Mouse (Mus musculus): ENCODE results near the gene Cipc. TPM values are rescaled to one million over a fixed set of nuclear protein-coding genes. Genes with fewer than 3 reads are reported as not detected.
A peak's percentile ranks its signal among the peaks of the same experiment; 100 is the strongest.

Gene Cipc
- 45.1 and 46.1 TPM in 2 replicates for polyA plus RNA-seq (2015; fragmentation: Nextera tagmentation; extraction: Ambion mirVana)

DNA sequence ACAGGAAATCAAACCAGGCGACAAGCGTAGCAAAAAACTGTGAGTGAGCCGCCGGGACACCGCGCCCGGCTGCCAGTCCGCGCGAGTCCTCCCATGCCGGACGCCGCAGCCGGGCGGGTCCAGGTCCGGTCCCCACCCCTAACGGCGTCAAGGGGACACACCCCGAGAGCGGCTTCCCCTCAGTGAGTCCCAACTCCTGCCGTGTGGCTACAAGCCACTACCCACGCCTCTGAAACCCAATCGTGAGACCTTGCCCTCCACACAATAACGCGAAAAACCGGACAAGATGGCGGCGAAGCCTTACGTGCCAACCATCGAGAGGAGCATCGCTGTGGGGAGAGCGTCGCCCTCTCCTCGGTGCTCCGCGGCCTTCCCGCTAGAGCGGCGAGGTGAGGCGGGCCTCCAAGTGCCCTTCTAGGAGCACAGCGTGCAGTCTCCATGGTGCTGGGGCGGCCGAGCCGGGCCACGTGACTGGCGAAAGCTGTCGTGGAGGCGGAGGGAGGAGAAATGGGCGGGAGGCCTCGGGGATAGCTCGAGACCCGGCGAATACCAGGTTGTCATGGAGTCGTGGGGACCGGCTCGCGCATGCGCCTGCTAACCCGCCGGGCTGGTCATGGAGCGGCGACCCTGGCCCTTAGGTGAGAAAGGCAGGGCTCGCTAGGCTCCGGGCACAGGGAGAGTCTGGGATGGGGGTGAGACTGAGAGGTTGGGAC lies at the start of gene Cipc:
Gene Cipc, plus strand, starts transcription at position 182 of the 713 bp plus-strand sequence.
- no peaks in the 10 kb centered on the region for H3K27me3 ChIP-seq
- peak within 1 kb of the TSS; percentile 99 for H3K27ac ChIP-seq (replicated peaks)
- H3K9me3 ChIP-seq = no peaks in the 10 kb centered on the region
- H3K9ac ChIP-seq = peak within 1 kb of the TSS; percentile 92
- H3K4me2 ChIP-seq = peak within 1 kb of the TSS; percentile 96
- no peaks in the 10 kb centered on the region for H3K36me3 ChIP-seq
- peak; percentile 98 for ATAC-seq (ENCODE audit: low FRiP score, low read depth)
- under 1% methylated on average over 64 of the region's 64 CpGs for WGBS
- peak within 1 kb of the TSS; percentile 63 for H3K4me3 ChIP-seq
- H3K4me1 ChIP-seq (replicated peaks) = peaks cover 61% of the 10 kb centered on the region

DNA sequence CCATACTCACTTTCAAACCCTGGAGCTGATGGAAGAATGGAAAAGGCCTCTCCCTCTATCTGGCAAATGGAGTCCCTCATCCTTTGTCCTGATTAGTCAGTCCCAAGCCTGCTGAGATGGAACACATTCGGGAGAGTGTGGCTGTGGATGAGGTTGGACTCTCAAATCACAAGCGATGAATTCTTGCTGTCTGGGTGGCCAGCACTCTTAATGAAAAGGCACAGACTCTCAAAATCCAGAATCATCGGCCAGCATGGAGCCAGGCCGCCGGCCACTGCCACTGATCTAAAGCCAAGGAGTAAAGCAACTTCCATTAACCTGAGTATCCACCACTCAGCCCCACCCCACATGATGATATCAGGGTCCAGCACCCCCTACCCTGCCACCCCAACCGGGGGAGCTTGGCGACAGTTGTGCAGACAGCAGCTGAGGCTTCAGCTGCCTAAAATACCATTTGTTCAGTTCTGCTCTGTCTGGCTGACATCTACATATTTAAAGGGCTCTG lies 49.0 kb upstream of the Cipc start:
- H3K4me3 ChIP-seq = no peak overlapping the region
- peak overlapping the region; percentile 18; the same call in 1 of the 2 replicates for H3K9ac ChIP-seq
- peaks cover 66% of the 10 kb centered on the region for H3K4me1 ChIP-seq (replicated peaks)
- peak overlapping the region; percentile 70; the same call in 1 of the 2 replicates for H3K4me2 ChIP-seq
- H3K36me3 ChIP-seq = no peaks in the 10 kb centered on the region
- H3K9me3 ChIP-seq = no peaks in the 10 kb centered on the region
- H3K27me3 ChIP-seq = no peaks in the 10 kb centered on the region
- ATAC-seq (ENCODE audit: low FRiP score, low read depth) = no peak
- WGBS = 25% methylated on average over 7 of the region's 7 CpGs
- peak overlapping the region; percentile 98 for H3K27ac ChIP-seq (replicated peaks)

DNA sequence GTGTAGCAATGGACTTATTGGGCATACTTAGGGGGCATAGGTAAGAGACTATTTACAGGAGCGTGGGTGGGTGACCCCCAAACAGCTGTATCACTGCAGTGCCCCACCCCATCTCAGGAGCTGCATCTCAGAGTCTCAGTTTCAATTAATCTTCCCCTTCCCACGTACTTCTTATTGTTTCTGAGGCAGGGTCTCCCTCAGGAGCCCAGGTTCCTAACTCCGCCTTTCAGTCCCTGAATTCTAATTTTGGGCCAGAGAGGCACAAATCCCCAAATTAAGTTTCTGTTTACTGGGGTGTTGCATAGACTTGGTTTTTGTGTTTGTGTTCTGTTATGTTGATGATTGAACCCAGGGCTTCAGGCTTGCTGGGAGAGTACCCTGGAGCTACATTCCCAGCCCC lies 48.4 kb upstream of the Cipc start:
- no peaks in the 10 kb centered on the region for H3K9me3 ChIP-seq
- H3K36me3 ChIP-seq = no peaks in the 10 kb centered on the region
- no peaks in the 10 kb centered on the region for H3K27me3 ChIP-seq
- peak overlapping the region; percentile 18; the same call in 1 of the 2 replicates for H3K9ac ChIP-seq
- 56% methylated on average over 3 of the region's 3 CpGs for WGBS
- peaks cover 61% of the 10 kb centered on the region for H3K4me1 ChIP-seq (replicated peaks)
- no peak for ATAC-seq (ENCODE audit: low FRiP score, low read depth)
- H3K4me3 ChIP-seq = no peak overlapping the region
- 0 out of 2 replicates have a peak overlapping the region, but pooled peaks have one; percentile 70 for H3K4me2 ChIP-seq
- peak overlapping the region; percentile 98 for H3K27ac ChIP-seq (replicated peaks)

DNA sequence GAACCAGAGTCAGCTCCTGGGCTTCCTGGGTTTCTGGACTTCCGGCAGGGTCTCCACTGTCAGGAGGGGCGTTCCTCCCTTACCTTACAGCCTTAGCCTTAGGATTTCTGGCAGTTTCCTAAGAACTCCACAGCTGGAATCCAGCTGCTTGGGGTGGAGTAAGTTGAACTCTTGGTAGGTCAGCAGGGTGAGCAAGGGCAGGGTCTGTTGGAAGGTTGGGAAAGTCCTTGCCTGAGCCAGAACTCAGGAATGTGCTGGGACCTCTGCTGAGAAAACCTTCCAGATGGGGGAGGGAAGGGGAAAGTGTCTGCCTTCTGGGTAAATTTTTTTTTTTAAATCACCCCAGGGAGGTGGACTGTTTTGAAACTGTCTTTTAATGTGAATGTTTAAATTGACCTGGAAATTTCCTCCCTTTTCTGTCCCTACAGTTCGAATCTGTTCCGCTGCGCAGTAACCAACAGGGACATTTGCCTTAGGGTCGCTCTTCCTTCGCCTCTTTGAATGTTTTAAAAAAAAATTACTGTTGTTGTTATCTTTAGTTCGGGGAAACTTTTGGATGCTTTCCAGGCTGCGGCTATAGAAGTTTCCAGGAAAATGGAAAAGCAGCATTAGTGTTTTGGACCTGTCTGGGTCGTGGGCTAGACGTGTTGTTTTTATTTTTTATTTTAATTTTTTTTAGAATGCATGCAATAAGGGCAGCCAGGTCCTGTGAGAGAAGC lies 47.2 kb upstream of the Cipc start:
- Histone ChIP-seq H3K9ac (no peak overlapping the region), H3K4me2 (no peak overlapping the region), H3K9me3 (no peaks in the 10 kb centered on the region), H3K36me3 (no peaks in the 10 kb centered on the region), H3K4me1 (replicated peaks) (peaks cover 58% of the 10 kb centered on the region), H3K27me3 (no peaks in the 10 kb centered on the region), H3K4me3 (no peak overlapping the region), H3K27ac (replicated peaks) (peak overlapping the region; percentile 39)
- no peak for ATAC-seq (ENCODE audit: low FRiP score, low read depth)
- 64% methylated on average over 11 of the region's 11 CpGs for whole genome bisulfite sequencing

DNA sequence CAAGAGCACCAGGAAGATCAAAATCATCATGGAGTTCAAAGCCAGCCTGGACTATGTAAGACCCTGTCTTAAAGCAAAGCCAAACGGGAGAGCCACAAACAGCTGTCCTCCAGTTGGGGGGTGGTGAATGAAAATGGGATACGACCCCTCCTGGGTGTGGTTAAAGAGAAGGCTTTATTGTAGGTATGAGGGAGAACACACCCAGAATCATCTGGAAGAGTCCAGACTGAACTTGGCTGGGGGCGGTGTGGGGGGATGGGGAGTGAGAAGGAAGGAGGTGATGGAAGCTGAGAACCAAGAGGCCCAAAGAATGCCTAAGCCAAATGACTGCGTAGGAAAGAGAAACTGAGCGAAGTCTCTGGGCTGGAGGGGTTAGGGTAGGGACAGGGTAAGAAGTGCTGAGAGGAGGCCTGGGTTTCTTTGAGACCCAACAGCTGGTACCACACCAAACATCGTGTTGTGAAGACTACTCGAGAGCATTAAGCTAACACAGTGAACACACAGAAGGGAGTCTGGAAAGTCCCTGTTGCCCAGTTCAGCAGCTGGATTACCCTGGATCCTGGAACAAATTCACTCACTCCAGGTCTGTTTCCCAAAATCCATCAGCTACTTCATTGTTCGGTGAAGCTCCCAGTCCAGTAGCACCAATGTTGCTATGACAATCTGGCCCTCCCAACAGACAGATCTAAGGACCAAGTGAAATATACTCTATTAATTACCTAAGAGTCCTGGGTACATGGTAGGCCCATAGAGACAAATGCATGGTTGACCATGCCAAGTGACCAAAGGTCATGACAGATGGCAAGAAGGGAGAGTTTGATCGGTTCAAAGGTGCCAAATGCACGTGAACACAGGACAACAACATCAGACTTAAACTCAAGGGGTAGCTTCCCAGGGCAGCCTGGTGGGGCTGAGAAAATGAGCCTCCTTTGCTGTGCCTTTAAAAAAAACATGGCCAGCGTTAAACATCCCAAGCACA lies 42.7 kb upstream of the Cipc start:
- Histone ChIP-seq H3K4me3 (no peak overlapping the region), H3K4me1 (replicated peaks) (peaks cover 23% of the 10 kb centered on the region), H3K9ac (no peak overlapping the region), H3K9me3 (no peaks in the 10 kb centered on the region), H3K27ac (replicated peaks) (no peak overlapping the region), H3K4me2 (no peak overlapping the region), H3K27me3 (no peaks in the 10 kb centered on the region), H3K36me3 (no peaks in the 10 kb centered on the region)
- ATAC-seq (ENCODE audit: low FRiP score, low read depth) = no peak
- WGBS = 85% methylated on average over 11 of the region's 11 CpGs

DNA sequence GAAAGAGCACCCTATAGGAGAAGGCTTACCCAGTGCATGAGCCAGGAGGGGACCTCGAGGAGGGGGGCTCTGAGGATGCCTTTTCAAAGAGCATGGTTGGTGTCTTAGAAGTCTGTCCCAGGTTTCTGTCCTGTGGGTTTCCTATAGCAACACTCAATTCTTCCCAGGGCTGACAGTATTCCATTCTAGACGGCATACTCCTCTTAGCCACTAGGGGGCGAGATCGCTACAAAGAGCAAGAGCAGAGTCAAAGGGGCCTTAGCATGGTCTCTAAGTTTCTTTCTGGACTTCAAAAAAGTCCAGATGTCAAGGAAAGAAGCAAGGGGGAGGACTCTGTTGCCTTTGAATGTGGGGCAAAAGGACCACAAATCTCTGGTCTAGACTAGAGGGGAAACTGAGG lies 41.6 kb upstream of the Cipc start:
- no peaks in the 10 kb centered on the region for H3K27me3 ChIP-seq
- H3K4me3 ChIP-seq = no peak overlapping the region
- H3K36me3 ChIP-seq = no peaks in the 10 kb centered on the region
- H3K4me1 ChIP-seq (replicated peaks) = peaks cover 14% of the 10 kb centered on the region
- H3K9me3 ChIP-seq = no peaks in the 10 kb centered on the region
- H3K4me2 ChIP-seq = no peak overlapping the region
- WGBS = 9% methylated on average over 4 of the region's 4 CpGs
- no peak overlapping the region for H3K9ac ChIP-seq
- ATAC-seq (ENCODE audit: low FRiP score, low read depth) = no peak
- H3K27ac ChIP-seq (replicated peaks) = no peak overlapping the region

DNA sequence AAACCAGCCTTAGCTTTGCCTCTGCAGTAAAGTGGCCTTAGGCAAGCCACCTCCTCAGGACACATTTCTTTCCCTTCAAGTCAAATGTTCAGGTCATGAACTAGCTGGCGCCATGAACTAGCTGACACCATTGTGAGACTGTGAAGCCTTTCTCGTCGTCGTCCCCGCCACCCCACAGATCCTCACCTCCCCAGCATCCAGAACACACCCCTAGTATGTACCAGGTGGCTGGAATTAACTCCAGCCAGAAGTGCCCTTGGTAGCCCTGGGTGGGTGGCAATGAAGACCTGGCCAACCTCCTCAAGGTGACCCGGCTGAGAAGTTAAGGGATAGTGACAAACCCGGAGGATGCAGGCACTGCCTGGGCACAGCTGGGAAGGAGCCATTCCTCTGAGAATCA lies 41.0 kb upstream of the Cipc start:
- no peaks in the 10 kb centered on the region for H3K36me3 ChIP-seq
- no peaks in the 10 kb centered on the region for H3K27me3 ChIP-seq
- no peak overlapping the region for H3K9ac ChIP-seq
- no peak for ATAC-seq (ENCODE audit: low FRiP score, low read depth)
- WGBS = 70% methylated on average over 7 of the region's 7 CpGs
- no peak overlapping the region for H3K27ac ChIP-seq (replicated peaks)
- H3K4me2 ChIP-seq = no peak overlapping the region
- H3K4me1 ChIP-seq (replicated peaks) = peaks cover 13% of the 10 kb centered on the region
- H3K4me3 ChIP-seq = no peak overlapping the region
- no peaks in the 10 kb centered on the region for H3K9me3 ChIP-seq

DNA sequence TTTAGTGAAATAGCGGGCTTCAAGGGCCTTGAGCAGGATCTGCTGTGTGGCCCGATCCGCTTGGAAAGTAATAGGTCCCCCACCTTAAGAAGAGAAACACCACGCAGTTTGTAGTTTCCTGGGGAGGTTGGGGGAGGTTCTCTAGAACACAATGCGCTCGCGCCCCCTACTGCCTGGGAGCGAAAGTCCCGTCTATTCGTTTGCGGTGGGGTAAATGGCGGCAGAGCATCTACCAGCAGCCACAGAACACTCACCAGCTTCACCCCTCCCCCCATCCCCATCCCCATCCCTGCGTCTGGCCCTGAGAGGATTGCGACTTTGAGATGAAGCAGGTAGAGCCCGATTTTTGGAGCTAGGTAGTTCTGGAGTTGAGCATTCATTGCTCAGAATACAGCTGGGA lies 40.4 kb upstream of the Cipc start:
- no peaks in the 10 kb centered on the region for H3K27me3 ChIP-seq
- peaks cover 18% of the 10 kb centered on the region for H3K4me1 ChIP-seq (replicated peaks)
- 4% methylated on average over 15 of the region's 15 CpGs for WGBS
- H3K9ac ChIP-seq = no peak overlapping the region
- no peak overlapping the region for H3K4me2 ChIP-seq
- no peak overlapping the region for H3K4me3 ChIP-seq
- no peaks in the 10 kb centered on the region for H3K9me3 ChIP-seq
- H3K36me3 ChIP-seq = no peaks in the 10 kb centered on the region
- H3K27ac ChIP-seq (replicated peaks) = no peak overlapping the region
- ATAC-seq (ENCODE audit: low FRiP score, low read depth) = no peak

DNA sequence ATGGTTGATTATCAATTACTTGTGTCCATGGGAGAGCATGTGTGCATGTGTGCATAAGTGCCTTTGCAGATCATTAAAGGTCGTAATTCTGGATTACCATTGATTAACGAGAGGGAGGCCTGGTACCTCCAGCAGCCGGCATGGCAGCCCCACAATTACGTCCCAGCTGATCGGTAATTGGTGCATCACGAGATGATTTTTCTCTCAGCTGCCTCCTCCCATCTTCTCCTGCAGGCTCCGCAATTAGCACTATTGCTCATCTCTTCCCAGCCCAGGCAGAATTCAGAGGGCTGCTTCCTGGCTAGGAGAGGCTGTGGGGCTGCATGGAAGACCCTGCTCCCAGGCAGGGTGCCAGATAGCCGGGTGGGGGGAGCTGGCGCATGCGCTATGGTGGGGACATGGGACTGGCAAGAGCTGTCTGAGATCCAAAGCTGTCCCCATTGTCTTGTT lies 35.3 kb upstream of the Cipc start:
- Histone ChIP-seq H3K27me3 (no peaks in the 10 kb centered on the region), H3K4me3 (no peak overlapping the region), H3K9ac (peak overlapping the region; percentile 24; the same call in 1 of the 2 replicates), H3K4me2 (peak overlapping the region; percentile 18), H3K27ac (replicated peaks) (peak overlapping the region; percentile 84), H3K4me1 (replicated peaks) (peaks cover 45% of the 10 kb centered on the region), H3K9me3 (no peaks in the 10 kb centered on the region), H3K36me3 (no peaks in the 10 kb centered on the region)
- peak; percentile 85 for ATAC-seq (ENCODE audit: low FRiP score, low read depth)
- WGBS = 9% methylated on average over 10 of the region's 10 CpGs

DNA sequence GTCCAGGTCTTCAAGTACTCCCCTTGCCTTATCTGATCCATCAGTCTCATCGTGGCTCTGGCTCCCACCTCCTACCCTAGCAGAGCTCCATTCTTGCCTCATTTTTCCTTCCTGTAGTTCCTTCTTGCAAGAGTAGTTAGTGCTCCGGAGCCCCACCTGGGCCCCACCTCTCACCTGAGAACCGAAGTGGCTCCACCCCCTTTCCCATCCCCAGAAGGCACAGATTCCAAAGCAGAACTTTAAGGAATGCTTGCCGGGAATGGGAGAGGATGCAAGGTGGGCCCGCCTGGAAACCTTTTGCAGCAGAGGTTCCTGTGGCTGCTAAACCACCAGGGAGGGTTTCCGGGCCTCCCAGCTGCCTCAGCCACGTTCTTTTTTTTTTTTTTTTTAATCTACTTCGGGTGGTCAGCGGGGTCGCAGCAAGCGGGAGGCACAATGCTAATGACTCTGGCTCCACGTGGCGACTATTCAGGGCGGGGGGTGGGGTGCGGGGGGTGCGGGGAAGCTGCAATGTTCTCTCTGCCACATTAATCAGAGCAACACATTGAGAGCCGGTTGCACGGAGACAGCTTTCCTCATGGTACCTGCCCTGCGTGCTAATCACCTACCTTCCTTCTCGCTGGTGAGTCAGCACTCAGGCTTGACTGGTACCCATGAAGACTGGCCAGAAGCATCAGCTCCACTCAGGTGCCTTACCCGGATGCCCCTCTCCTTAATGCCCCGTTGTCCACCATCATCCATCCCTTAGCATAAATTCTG lies 34.3 kb upstream of the Cipc start:
- H3K4me2 ChIP-seq = peak overlapping the region; percentile 18; the same call in 1 of the 2 replicates
- no peak for ATAC-seq (ENCODE audit: low FRiP score, low read depth)
- peaks cover 47% of the 10 kb centered on the region for H3K4me1 ChIP-seq (replicated peaks)
- H3K27me3 ChIP-seq = no peaks in the 10 kb centered on the region
- no peaks in the 10 kb centered on the region for H3K36me3 ChIP-seq
- 7% methylated on average over 22 of the region's 22 CpGs for WGBS
- H3K9me3 ChIP-seq = no peaks in the 10 kb centered on the region
- H3K9ac ChIP-seq = no peak overlapping the region
- H3K27ac ChIP-seq (replicated peaks) = peak overlapping the region; percentile 84
- H3K4me3 ChIP-seq = no peak overlapping the region

DNA sequence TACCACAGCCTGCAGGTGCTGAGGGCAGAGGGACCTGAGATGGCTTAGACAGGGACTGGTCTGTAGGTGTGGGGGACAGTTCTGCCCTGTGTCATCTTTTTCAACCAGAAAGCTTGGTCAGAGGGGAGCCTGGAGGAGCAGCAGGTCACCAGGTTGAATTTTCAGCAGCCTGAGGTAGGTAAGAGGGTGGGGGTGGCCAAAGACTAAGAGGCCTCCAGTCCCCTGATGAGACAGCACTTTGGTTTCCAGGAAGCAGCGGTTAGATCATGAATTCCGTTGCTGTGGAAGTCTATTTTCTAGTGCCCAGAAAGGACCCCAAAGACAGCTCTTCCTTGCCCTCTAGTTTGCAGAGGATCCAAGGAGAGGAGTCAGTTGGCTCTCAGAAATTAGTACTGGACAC lies 32.5 kb upstream of the Cipc start:
- Histone ChIP-seq H3K36me3 (no peaks in the 10 kb centered on the region), H3K27me3 (no peaks in the 10 kb centered on the region), H3K4me2 (no peak overlapping the region), H3K4me1 (replicated peaks) (peaks cover 65% of the 10 kb centered on the region), H3K9me3 (no peaks in the 10 kb centered on the region), H3K9ac (no peak overlapping the region), H3K4me3 (no peak overlapping the region), H3K27ac (replicated peaks) (peak overlapping the region; percentile 26)
- no peak for ATAC-seq (ENCODE audit: low FRiP score, low read depth)
- WGBS = 49% methylated on average over 2 of the region's 2 CpGs
